Mouse (Mus musculus): ENCODE measurements around the gene Uhmk1. TPM values are rescaled to one million over a fixed set of nuclear protein-coding genes. Genes with fewer than 3 reads are reported as not detected.

Uhmk1 gene
- polyA plus RNA-seq, 1 experiment from 2014 or later = 10.0 TPM

GRCm38 (mm10) chr1:170164913-170165312, 50.3 kb downstream of the Uhmk1 start:
- no peak for ATAC-seq (ENCODE audit: insufficient number of reproducible peaks, insufficient read depth, low FRiP score, low read depth)
- no peak overlapping the region for H3K4me2 ChIP-seq (replicated peaks; ENCODE audit: low read depth, low read length)
- H3K36me3 ChIP-seq (ENCODE audit: control insufficient read depth, insufficient read depth, low read length) = peaks cover 8% of the 10 kb centered on the region; the same call in 1 of the 2 replicates
- no peaks in the 10 kb centered on the region for H3K9me3 ChIP-seq (ENCODE audit: control insufficient read depth, low read depth, low read length)
- H3K27me3 ChIP-seq (ENCODE audit: control insufficient read depth, insufficient read depth, low read length) = no peaks in the 10 kb centered on the region
- no peak overlapping the region for H3K9ac ChIP-seq (replicated peaks; ENCODE audit: low read depth, low read length)
- 89% methylated on average over 3 of the region's 3 CpGs for WGBS
- H3K4me3 ChIP-seq (ENCODE audit: low read depth, low read length) = no peak overlapping the region
- 0 out of 2 replicates have a peak, but pooled peaks cover 5% of the 10 kb centered on the region for H3K4me1 ChIP-seq (ENCODE audit: control insufficient read depth, insufficient read depth, low read length)
- no peak overlapping the region for H3K27ac ChIP-seq (ENCODE audit: low read length)

GRCm38 (mm10) chr1:170164053-170164614, 51.1 kb downstream of the Uhmk1 start:
- WGBS = 77% methylated on average over 2 of the region's 2 CpGs
- H3K4me2 ChIP-seq (replicated peaks; ENCODE audit: low read depth, low read length) = no peak overlapping the region
- peaks cover 8% of the 10 kb centered on the region; the same call in 1 of the 2 replicates for H3K36me3 ChIP-seq (ENCODE audit: control insufficient read depth, insufficient read depth, low read length)
- no peak overlapping the region for H3K9ac ChIP-seq (replicated peaks; ENCODE audit: low read depth, low read length)
- no peaks in the 10 kb centered on the region for H3K27me3 ChIP-seq (ENCODE audit: control insufficient read depth, insufficient read depth, low read length)
- H3K4me1 ChIP-seq (ENCODE audit: control insufficient read depth, insufficient read depth, low read length) = 0 out of 2 replicates have a peak, but pooled peaks cover 5% of the 10 kb centered on the region
- H3K27ac ChIP-seq (ENCODE audit: low read length) = no peak overlapping the region
- ATAC-seq (ENCODE audit: insufficient number of reproducible peaks, insufficient read depth, low FRiP score, low read depth) = no peak
- no peaks in the 10 kb centered on the region for H3K9me3 ChIP-seq (ENCODE audit: control insufficient read depth, low read depth, low read length)
- H3K4me3 ChIP-seq (ENCODE audit: low read depth, low read length) = no peak overlapping the region

GRCm38 (mm10) chr1:170163398-170163943, 51.7 kb downstream of the Uhmk1 start:
- Histone ChIP-seq H3K27ac (ENCODE audit: low read length) (no peak overlapping the region), H3K36me3 (ENCODE audit: control insufficient read depth, insufficient read depth, low read length) (peaks cover 9% of the 10 kb centered on the region), H3K4me2 (replicated peaks; ENCODE audit: low read depth, low read length) (no peak overlapping the region), H3K4me3 (ENCODE audit: low read depth, low read length) (no peak overlapping the region), H3K4me1 (ENCODE audit: control insufficient read depth, insufficient read depth, low read length) (0 out of 2 replicates have a peak, but pooled peaks cover 5% of the 10 kb centered on the region), H3K9ac (replicated peaks; ENCODE audit: low read depth, low read length) (no peak overlapping the region), H3K9me3 (ENCODE audit: control insufficient read depth, low read depth, low read length) (no peaks in the 10 kb centered on the region), H3K27me3 (ENCODE audit: control insufficient read depth, insufficient read depth, low read length) (no peaks in the 10 kb centered on the region)
- no peak for ATAC-seq (ENCODE audit: insufficient number of reproducible peaks, insufficient read depth, low FRiP score, low read depth)
- WGBS = 89% methylated on average over 3 of the region's 3 CpGs

- no peaks in the 10 kb centered on the region for H3K27me3 ChIP-seq (ENCODE audit: control insufficient read depth, insufficient read depth, low read length)
- no peak overlapping the region for H3K27ac ChIP-seq (ENCODE audit: low read length)
- 84% methylated on average over 6 of the region's 6 CpGs for WGBS
- H3K9ac ChIP-seq (replicated peaks; ENCODE audit: low read depth, low read length) = no peak overlapping the region
- H3K9me3 ChIP-seq (ENCODE audit: control insufficient read depth, low read depth, low read length) = no peaks in the 10 kb centered on the region
- peaks cover 16% of the 10 kb centered on the region for H3K36me3 ChIP-seq (ENCODE audit: control insufficient read depth, insufficient read depth, low read length)
- 0 out of 2 replicates have a peak, but pooled peaks cover 5% of the 10 kb centered on the region for H3K4me1 ChIP-seq (ENCODE audit: control insufficient read depth, insufficient read depth, low read length)
- H3K4me2 ChIP-seq (replicated peaks; ENCODE audit: low read depth, low read length) = no peak overlapping the region
- no peak overlapping the region for H3K4me3 ChIP-seq (ENCODE audit: low read depth, low read length)
- ATAC-seq (ENCODE audit: insufficient number of reproducible peaks, insufficient read depth, low FRiP score, low read depth) = no peak
These were observed 53.3 kb downstream of the Uhmk1 start for GRCm38 (mm10) chr1:170161852-170162251.

GRCm38 (mm10) chr1:170160397-170160938, 54.7 kb downstream of the Uhmk1 start:
- no peak overlapping the region for H3K4me2 ChIP-seq (replicated peaks; ENCODE audit: low read depth, low read length)
- H3K27ac ChIP-seq (ENCODE audit: low read length) = no peak overlapping the region
- 0 out of 2 replicates have a peak, but pooled peaks cover 5% of the 10 kb centered on the region for H3K4me1 ChIP-seq (ENCODE audit: control insufficient read depth, insufficient read depth, low read length)
- no peak overlapping the region for H3K9ac ChIP-seq (replicated peaks; ENCODE audit: low read depth, low read length)
- H3K9me3 ChIP-seq (ENCODE audit: control insufficient read depth, low read depth, low read length) = no peaks in the 10 kb centered on the region
- H3K4me3 ChIP-seq (ENCODE audit: low read depth, low read length) = no peak overlapping the region
- H3K27me3 ChIP-seq (ENCODE audit: control insufficient read depth, insufficient read depth, low read length) = no peaks in the 10 kb centered on the region
- peaks cover 8% of the 10 kb centered on the region for H3K36me3 ChIP-seq (ENCODE audit: control insufficient read depth, insufficient read depth, low read length)
- WGBS = 71% methylated on average over 3 of the region's 3 CpGs
- no peak for ATAC-seq (ENCODE audit: insufficient number of reproducible peaks, insufficient read depth, low FRiP score, low read depth)

GRCm38 (mm10) chr1:170159707-170160106, 55.5 kb downstream of the Uhmk1 start:
- no peaks in the 10 kb centered on the region for H3K27me3 ChIP-seq (ENCODE audit: control insufficient read depth, insufficient read depth, low read length)
- H3K36me3 ChIP-seq (ENCODE audit: control insufficient read depth, insufficient read depth, low read length) = peaks cover 8% of the 10 kb centered on the region
- H3K9me3 ChIP-seq (ENCODE audit: control insufficient read depth, low read depth, low read length) = no peaks in the 10 kb centered on the region
- no peak overlapping the region for H3K4me2 ChIP-seq (replicated peaks; ENCODE audit: low read depth, low read length)
- no peak overlapping the region for H3K27ac ChIP-seq (ENCODE audit: low read length)
- no peak overlapping the region for H3K4me3 ChIP-seq (ENCODE audit: low read depth, low read length)
- ATAC-seq (ENCODE audit: insufficient number of reproducible peaks, insufficient read depth, low FRiP score, low read depth) = no peak
- no peak overlapping the region for H3K9ac ChIP-seq (replicated peaks; ENCODE audit: low read depth, low read length)
- WGBS = 83% methylated on average over 2 of the region's 2 CpGs
- H3K4me1 ChIP-seq (ENCODE audit: control insufficient read depth, insufficient read depth, low read length) = 0 out of 2 replicates have a peak, but pooled peaks cover 5% of the 10 kb centered on the region

GRCm38 (mm10) chr1:170155761-170156160, 59.4 kb downstream of the Uhmk1 start:
- ATAC-seq (ENCODE audit: insufficient number of reproducible peaks, insufficient read depth, low FRiP score, low read depth) = no peak
- Histone ChIP-seq H3K27me3 (ENCODE audit: control insufficient read depth, insufficient read depth, low read length) (no peaks in the 10 kb centered on the region), H3K9me3 (ENCODE audit: control insufficient read depth, low read depth, low read length) (no peaks in the 10 kb centered on the region), H3K4me3 (ENCODE audit: low read depth, low read length) (no peak overlapping the region), H3K4me1 (ENCODE audit: control insufficient read depth, insufficient read depth, low read length) (no peaks in the 10 kb centered on the region), H3K36me3 (ENCODE audit: control insufficient read depth, insufficient read depth, low read length) (peaks cover 10% of the 10 kb centered on the region), H3K4me2 (replicated peaks; ENCODE audit: low read depth, low read length) (no peak overlapping the region), H3K9ac (replicated peaks; ENCODE audit: low read depth, low read length) (no peak overlapping the region), H3K27ac (ENCODE audit: low read length) (no peak overlapping the region)
- WGBS = 59% methylated on average over 5 of the region's 5 CpGs

GRCm38 (mm10) chr1:170155298-170155697, 59.9 kb downstream of the Uhmk1 start:
- no peak overlapping the region for H3K4me3 ChIP-seq (ENCODE audit: low read depth, low read length)
- no peak for ATAC-seq (ENCODE audit: insufficient number of reproducible peaks, insufficient read depth, low FRiP score, low read depth)
- peaks cover 10% of the 10 kb centered on the region for H3K36me3 ChIP-seq (ENCODE audit: control insufficient read depth, insufficient read depth, low read length)
- no peak overlapping the region for H3K27ac ChIP-seq (ENCODE audit: low read length)
- no peaks in the 10 kb centered on the region for H3K9me3 ChIP-seq (ENCODE audit: control insufficient read depth, low read depth, low read length)
- WGBS = 74% methylated on average over 2 of the region's 2 CpGs
- H3K27me3 ChIP-seq (ENCODE audit: control insufficient read depth, insufficient read depth, low read length) = no peaks in the 10 kb centered on the region
- H3K4me1 ChIP-seq (ENCODE audit: control insufficient read depth, insufficient read depth, low read length) = no peaks in the 10 kb centered on the region
- H3K4me2 ChIP-seq (replicated peaks; ENCODE audit: low read depth, low read length) = no peak overlapping the region
- H3K9ac ChIP-seq (replicated peaks; ENCODE audit: low read depth, low read length) = no peak overlapping the region

Data from stomach, embryonic 14.5 days (tissue).